Mouse (Mus musculus) liver, embryonic 14.5 days (tissue): Measurements from ENCODE around the gene Mllt3. TPM values are rescaled to one million over a fixed set of nuclear protein-coding genes. Genes with fewer than 3 reads are reported as not detected.
A peak's percentile ranks its signal among the peaks of the same experiment; 100 is the strongest.

Source experiments
- ATAC-seq: fragments of 200-750 bp; cut with Nextera tagmentation; 2 replicates; pipeline ENCODE4 v1.8.0; 2017; ENCODE audit warnings: moderate number of reproducible peaks, mild to moderate bottlenecking, moderate library complexity; ENCODE audit not compliant: insufficient read depth
- DNase-seq, 3 experiments: peaks; one replicate each; pipeline ENCODE4 v3.0.0-alpha.2; 2012 to 2013; ENCODE audit warnings: low read depth in 3 of 3, low spot score in 3 of 3
- H3K27ac ChIP-seq: fragments of 300-500 bp; sonication (generic); 2 replicates; pipeline ENCODE4 v1.5.1; 2014; ENCODE audit warnings: moderate library complexity, mild to moderate bottlenecking, control low read depth, inconsistent platforms
- H3K27me3 ChIP-seq: fragments of 300-500 bp; sonication (generic); 2 replicates; pipeline ENCODE4 v1.6.1; 2014; ENCODE audit warnings: mild to moderate bottlenecking, low read length, moderate library complexity; ENCODE audit not compliant: control insufficient read depth, insufficient read depth
- H3K36me3 ChIP-seq: fragments of 300-500 bp; sonication (generic); replicated peaks from 2 replicates; pipeline ENCODE4 v1.6.1; 2014; ENCODE audit warnings: low read depth; ENCODE audit not compliant: control insufficient read depth, insufficient read depth
- H3K4me1 ChIP-seq, 2 experiments: fragments of 200-500 bp in 1 of 2; fragments of 300-500 bp in 1 of 2; sonication (generic) in 1 of 2; replicated peaks; 2 replicates each; pipeline ENCODE4 v1.6.1; 2012 to 2014; ENCODE audit warnings: antibody characterized with exemption in 1 of 2, inconsistent platforms in 1 of 2, low read length in 1 of 2; ENCODE audit not compliant: control insufficient read depth in 2 of 2, insufficient read depth in 2 of 2
- H3K4me2 ChIP-seq: fragments of 300-500 bp; sonication (generic); 2 replicates; pipeline ENCODE4 v1.6.1; 2014; ENCODE audit warnings: low read depth, mild to moderate bottlenecking, control low read depth, moderate library complexity
- H3K4me3 ChIP-seq, 2 experiments: fragments of 200-500 bp in 1 of 2; fragments of 300-500 bp in 1 of 2; sonication (generic) in 1 of 2; 2 replicates each; pipeline ENCODE4 v1.5.1; 2012 to 2014; ENCODE audit warnings: low read depth in 2 of 2, low read length in 2 of 2, mild to moderate bottlenecking in 2 of 2, control low read depth in 1 of 2, inconsistent platforms in 1 of 2, moderate library complexity in 1 of 2; ENCODE audit not compliant: insufficient read depth in 1 of 2
- H3K9ac ChIP-seq: fragments of 300-500 bp; sonication (generic); replicated peaks from 2 replicates; pipeline ENCODE4 v1.6.1; 2014; ENCODE audit warnings: mild to moderate bottlenecking, control low read depth, moderate library complexity
- H3K9me3 ChIP-seq: fragments of 300-500 bp; sonication (generic); 2 replicates; pipeline ENCODE4 v1.6.1; 2016; ENCODE audit warnings: low read length, mixed read lengths; ENCODE audit not compliant: control insufficient read depth
- CTCF ChIP-seq: IDR thresholded peaks from 2 replicates; pipeline ENCODE4 v1.5.1; 2016; ENCODE audit warnings: antibody characterized with exemption, low read depth, control low read depth
- EP300 ChIP-seq: IDR thresholded peaks from 2 replicates; pipeline ENCODE4 v1.6.1; 2016; ENCODE audit warnings: antibody characterized with exemption, low read depth
- WGBS: fragments of 180-500 bp; shearing (Covaris S2); extraction: QIAGEN DNeasy Blood & Tissue Kit; methylation state at CpG from one replicate; pipeline ENCODE4 v1.1.7; 2014; ENCODE audit not compliant: insufficient replicate concordance; 5-methylcytosine and 5-hydroxymethylcytosine counted together
- polyA plus RNA-seq, 2 experiments: library from polyadenylated mRNA; depleted of rRNA in 1 of 2; stranded (reverse) in 1 of 2; unstranded in 1 of 2; fragments of >200 nt; fragmentation: Nextera tagmentation in 1 of 2; extraction: Ambion mirVana in 1 of 2; gene quantifications; 2 replicates each; pipeline versions ENCODE4 v1.2.1 to v1.2.3; 2012 to 2014

Mllt3 gene
- polyA plus RNA-seq, 2 experiments = 52.8 to 87.7 TPM

DNA sequence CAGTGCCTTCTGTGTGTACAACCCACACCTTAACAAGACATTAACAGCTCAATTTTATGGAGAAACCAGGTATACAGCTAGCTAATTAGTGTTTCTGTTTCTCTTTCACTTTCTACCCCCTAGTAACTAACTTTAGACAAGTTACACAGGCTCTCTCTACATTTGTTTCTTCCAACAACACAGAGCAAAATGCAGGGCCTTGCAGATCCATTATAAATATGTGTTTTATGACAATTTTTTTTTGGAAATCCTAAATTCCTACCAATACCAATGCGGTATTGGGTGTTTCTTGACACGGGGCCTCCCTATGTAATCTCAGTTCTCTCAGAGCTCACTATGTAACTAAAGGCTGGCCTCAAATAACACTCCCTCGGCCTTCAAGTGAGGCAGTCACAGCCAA lies 139.7 kb downstream of the Mllt3 start:
- Histone ChIP-seq H3K27me3 (no peaks in the 10 kb centered on the region), H3K36me3 (no peaks in the 10 kb centered on the region), H3K4me3 (no peak overlapping the region), H3K4me1 (no peaks in the 10 kb centered on the region), H3K9me3 (no peaks in the 10 kb centered on the region), H3K27ac (no peak overlapping the region), H3K4me2 (no peak overlapping the region), H3K9ac (no peak overlapping the region)
- no peak for DNase-seq
- WGBS = 75% methylated on average over 3 of the region's 3 CpGs
- no peak for ATAC-seq
- TF ChIP-seq EP300 (no peak), CTCF (no peak)

DNA sequence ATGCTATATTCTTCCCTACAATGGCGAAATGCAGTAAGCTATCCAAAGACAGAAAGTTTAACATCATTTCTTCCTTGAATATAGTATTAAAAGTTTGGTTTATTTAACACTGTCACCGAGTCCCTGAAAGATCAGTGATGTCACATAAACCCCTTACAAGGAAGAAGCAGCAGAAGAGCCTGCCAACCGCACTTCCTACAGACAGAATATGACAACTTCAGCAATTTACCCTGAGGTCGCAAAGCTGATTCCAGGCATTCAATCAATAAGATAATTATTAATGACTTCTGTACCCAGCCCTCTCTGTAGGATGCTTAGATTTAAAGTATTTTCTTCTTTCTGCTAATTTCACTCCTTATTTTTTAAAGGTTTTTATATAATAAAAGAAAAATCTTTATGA lies 140.2 kb downstream of the Mllt3 start:
- Histone ChIP-seq H3K9me3 (no peaks in the 10 kb centered on the region), H3K4me2 (no peak overlapping the region), H3K9ac (no peak overlapping the region), H3K27me3 (no peaks in the 10 kb centered on the region), H3K4me1 (no peaks in the 10 kb centered on the region), H3K4me3 (no peak overlapping the region), H3K27ac (no peak overlapping the region), H3K36me3 (no peaks in the 10 kb centered on the region)
- 68% methylated on average over 4 of the region's 4 CpGs for WGBS
- TF ChIP-seq EP300 (no peak), CTCF (no peak)
- ATAC-seq = no peak
- no peak for DNase-seq

DNA sequence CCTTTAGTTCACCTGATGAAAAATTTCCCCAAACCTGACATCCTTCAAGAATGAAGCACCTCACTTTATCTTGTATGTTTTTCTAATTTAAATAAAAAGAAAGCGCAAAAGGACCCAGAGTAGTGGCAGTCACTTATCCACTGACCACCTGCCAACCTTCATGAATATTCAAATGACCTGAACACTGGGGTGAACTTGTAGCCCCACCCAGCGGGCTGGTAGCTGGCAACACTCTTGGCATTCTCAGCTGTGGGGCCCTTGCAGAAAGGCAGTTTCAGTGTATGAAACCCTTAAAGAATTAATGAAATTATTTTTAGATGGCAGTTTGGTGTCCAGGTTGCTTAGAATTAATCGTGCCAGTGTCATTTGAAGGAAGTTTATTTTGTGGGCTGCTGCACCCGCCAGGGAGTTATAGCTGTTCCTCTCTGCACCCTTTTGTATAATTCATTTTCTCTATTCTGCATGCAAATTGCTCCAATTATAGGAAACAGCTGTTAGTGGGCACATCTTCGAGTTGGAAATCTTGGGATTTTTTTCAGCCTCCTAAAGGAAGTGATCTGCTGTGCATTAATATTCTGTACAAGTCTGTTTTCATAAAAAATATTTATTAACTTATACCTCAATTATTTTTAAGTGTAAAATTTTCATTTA lies 149.8 kb downstream of the Mllt3 start:
- WGBS = 67% methylated on average over 5 of the region's 5 CpGs
- H3K9ac ChIP-seq = no peak overlapping the region
- no peaks in the 10 kb centered on the region for H3K4me1 ChIP-seq
- no peaks in the 10 kb centered on the region for H3K9me3 ChIP-seq
- H3K27ac ChIP-seq = no peak overlapping the region
- H3K4me2 ChIP-seq = no peak overlapping the region
- H3K4me3 ChIP-seq = no peak overlapping the region
- DNase-seq = no peak
- H3K36me3 ChIP-seq = no peaks in the 10 kb centered on the region
- no peak for ATAC-seq
- no peak for TF ChIP-seq EP300
- TF ChIP-seq CTCF = no peak
- no peaks in the 10 kb centered on the region for H3K27me3 ChIP-seq

DNA sequence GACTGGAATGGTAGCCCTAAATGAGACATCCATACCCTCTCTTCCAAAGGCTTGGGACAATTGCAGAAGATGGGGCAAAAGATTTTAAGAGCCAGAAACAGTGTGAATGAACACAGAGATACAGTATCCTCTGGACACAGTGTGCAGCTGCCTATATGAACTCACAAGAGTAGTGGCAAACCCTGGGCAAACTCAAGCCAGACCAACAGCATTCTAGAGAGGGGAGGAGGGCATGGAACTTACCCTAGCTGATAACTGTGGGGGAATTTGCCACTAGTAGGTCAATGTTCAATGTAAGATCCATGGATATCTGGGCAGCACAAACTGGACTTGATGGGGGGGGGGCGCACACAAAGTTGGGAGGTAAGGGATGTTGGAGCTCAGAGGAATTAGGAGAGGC lies 151.2 kb downstream of the Mllt3 start:
- Histone ChIP-seq H3K4me2 (no peak overlapping the region), H3K36me3 (no peaks in the 10 kb centered on the region), H3K9me3 (no peaks in the 10 kb centered on the region), H3K9ac (no peak overlapping the region), H3K4me1 (no peaks in the 10 kb centered on the region), H3K27ac (no peak overlapping the region), H3K27me3 (no peaks in the 10 kb centered on the region), H3K4me3 (no peak overlapping the region)
- no peak for TF ChIP-seq EP300
- TF ChIP-seq CTCF = no peak
- ATAC-seq (no peak), DNase-seq (no peak)
- 71% methylated on average over 1 of the region's 1 CpGs for WGBS

DNA sequence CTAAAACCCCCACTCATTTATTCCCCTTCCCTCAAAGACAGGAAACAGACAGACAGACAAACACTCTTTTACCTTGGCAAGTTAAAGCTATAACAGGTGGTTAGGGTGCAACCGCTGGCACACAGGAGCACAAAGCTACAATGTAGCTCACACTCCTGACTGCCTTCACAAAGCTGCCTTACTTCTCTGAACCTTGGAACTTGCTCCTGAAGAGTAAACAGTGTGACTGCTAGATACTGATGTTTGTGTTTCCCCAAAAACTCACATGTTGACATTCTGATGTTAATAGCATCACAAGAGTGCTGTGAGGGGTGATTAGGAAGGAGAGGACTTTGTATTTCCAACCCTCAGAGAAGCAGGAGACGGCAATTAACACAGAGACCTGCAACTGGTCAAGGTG lies 151.6 kb downstream of the Mllt3 start:
- peak; percentile 52 for ATAC-seq
- H3K4me2 ChIP-seq = no peak overlapping the region
- no peak overlapping the region for H3K9ac ChIP-seq
- H3K36me3 ChIP-seq = no peaks in the 10 kb centered on the region
- WGBS = 73% methylated on average over 2 of the region's 2 CpGs
- no peaks in the 10 kb centered on the region for H3K4me1 ChIP-seq
- H3K27me3 ChIP-seq = no peaks in the 10 kb centered on the region
- H3K9me3 ChIP-seq = no peaks in the 10 kb centered on the region
- TF ChIP-seq CTCF (no peak), EP300 (no peak)
- no peak overlapping the region for H3K27ac ChIP-seq
- peak in 1 of 3 experiments; percentile 11 for DNase-seq
- peak overlapping the region; percentile 30 to 57; a peak in 3 of 4 replicates for H3K4me3 ChIP-seq
